Mouse (Mus musculus) cerebellum, adult 11-12 months (tissue): ENCODE measurements at regions not wholly inside any gene's neighbourhood (a gene's known extent, or its start where the extent isn't known, plus 50 kb on each side); places are given as distances from the start of the nearest gene placed in this dataset.
A peak's percentile ranks its signal among the peaks of the same experiment; 100 is the strongest.
"Not testable (repeated sequence)": the region's sequence is repeated elsewhere in the genome, so short reads cannot be mapped to it uniquely, and the experiment has no call there.

Experiments
- DNase-seq: peaks from one replicate; pipeline ENCODE4 v3.0.0; 2022

DNA sequence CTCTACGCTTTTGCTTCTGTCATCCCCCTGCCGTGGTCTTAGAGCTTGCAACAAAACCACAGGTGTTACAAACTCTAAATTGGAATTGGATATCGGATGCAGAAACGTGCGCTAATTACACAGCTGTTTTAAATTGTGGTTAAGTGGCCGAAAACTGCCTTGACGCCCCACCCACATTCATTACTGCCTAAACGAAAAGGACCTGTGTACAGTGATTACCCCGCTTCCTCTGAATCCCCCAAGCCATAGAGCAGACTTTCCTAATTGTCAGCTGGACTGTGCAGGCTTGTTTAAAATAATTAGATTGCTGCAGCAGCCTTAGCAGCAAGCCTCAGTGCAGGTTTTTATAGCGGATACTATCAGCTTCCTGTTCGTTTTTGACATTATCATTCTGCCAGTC lies 94.7 kb downstream of the Cxxc4 start:
- DNase-seq = no peak

DNA sequence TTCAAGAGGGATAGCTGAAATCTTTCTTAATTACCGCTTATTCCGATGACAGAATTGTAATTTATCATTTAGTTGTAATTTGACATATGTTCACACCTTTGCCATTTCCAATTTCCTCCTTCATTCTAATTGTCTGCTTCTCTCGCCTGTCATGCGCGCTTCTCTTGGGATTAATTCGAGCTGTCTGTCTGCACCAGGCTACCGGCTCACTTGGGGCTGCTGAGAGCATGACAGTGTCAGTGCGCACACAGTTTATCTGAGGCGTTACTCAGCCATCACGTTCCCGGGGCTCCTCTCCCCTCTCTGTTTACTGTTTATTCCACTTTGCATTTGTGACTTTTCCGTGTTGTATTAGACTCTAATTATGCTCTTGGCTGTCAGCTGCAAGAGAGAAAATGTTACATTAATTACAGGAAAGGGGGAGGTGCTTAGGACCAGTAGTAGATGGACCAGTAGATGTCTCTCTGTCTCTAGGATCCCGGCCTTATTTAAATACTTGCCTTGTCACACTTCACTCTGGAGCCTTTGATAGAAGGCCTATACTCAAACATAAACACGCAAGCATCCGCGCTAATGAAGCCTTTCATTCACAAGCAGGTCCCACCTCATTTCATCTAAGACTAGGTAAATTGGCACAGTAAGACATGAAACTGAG lies 95.3 kb downstream of the Cxxc4 start:
- no peak for DNase-seq

DNA sequence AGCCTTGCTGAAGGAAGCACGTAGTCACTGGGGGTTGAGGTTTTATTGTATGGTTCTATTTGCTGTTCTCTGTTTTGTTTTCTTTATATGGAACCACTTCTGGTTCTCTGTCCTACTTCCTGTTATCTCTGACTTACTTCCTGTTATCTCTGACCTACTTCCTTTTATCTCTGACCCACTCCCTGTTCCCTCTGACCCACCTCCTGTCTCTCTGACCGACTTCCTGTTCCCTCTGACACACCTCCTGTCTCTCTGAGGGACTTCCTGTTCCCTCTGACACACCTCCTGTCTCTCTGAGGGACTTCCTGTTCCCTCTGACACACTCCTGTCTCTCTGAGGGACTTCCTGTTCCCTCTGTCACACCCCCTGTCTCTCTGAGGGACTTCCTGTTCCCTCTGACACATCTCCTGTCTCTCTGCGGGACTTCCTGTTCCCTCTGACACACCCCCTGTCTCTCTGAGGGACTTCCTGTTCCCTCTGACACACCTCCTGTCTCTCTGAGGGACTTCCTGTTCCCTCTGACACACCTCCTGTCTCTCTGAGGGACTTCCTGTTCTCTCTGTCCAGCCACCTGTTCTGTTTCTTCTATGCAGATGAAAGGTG lies 102.9 kb downstream of the Cxxc4 start:
- not testable (repeated sequence) for DNase-seq

DNA sequence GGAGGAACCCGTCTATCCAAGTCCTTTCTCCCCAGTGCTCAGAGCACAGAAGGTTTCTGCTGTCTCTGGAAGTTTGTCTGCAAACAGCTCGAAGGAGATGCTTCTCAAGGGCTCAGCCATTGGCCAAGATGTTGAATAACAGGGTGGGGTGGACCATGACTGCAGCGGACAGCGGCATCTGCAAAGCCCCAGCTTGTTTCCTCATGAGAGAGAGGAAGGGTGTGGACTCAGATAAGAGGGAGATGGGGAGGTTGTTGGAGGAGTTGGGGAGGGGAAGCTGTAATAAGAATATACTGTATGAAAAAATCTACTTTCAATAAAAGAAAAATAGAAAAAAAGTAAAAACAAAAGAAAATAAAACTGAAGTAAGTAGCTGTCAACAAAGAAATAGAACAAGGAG lies 129.7 kb downstream of the Cxxc4 start:
- DNase-seq = no peak

DNA sequence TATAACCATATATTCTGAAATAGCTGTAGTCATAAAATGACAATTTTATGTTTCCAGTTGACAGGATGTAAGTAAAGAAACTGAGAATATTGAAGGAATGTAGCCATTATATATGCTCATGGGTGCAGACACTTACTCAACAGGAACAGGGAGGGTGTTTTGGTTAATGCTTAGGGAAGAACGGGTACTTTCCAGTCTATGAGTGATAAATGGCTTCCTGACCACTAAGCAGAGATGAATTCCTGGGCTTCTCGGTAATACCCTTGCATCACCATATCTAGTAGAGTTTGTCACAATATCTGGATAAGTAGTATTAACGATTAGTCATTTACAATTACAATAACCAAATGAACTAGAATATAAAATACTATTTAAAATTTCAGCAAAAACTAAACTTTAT lies 130.5 kb downstream of the Cxxc4 start:
- no peak for DNase-seq

DNA sequence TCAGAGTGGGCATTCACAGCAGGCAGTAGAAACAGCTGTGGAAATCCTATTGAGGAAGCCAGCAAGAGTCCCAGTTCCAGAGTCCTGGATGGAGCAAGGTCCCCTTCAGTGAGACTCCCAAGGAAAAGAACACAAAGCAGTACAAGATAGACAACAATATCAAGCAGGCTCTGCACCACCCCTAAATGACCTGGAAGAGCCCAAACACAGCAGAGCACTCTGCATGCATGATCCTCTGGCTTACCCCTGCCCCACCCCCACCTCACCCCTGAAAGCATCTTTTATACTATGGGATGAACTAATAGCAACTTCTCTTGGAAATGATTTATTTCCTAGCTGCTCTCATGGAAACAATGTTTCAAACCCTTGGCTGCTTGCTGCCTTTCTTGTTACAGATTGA lies 132.3 kb downstream of the Cxxc4 start:
- DNase-seq = no peak

DNA sequence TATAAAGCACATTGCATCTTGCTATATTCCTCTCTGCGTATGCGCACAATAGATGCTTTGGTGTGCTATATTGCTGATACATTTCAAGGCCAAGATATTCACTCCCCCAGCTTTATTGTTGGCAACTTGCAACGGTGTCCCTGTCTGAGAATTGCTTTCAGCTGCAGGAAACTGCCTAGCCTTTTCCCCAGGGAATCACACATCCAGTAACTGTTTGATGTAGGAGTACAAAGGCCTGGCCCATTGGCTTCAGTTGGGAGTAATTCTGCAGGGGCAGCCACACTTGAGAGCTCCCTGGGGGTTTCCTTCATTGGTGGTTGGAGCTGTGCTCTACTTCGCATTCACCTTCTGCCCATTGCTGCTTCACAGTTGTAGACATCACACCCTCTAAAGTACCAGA lies 132.8 kb downstream of the Cxxc4 start:
- DNase-seq = no peak

DNA sequence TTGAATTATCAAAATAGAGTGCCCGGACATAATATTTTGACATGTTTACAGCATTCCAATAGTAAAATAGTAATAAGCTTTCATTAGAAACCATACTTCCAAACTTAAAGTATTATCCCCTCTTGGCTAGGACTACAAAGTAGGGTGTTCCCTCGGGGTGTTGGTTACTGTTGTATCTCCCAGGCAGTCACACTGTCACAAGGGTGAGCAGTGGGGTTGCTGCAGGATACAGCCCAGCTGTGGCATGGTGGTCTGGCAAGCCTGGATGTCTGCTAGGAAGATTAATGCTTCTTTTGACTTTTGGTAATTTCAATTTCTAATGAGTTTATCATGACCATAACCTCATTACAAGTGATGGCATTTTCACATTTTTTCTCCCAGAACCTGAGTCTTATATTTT lies 143.3 kb downstream of the Cxxc4 start:
- DNase-seq = no peak

DNA sequence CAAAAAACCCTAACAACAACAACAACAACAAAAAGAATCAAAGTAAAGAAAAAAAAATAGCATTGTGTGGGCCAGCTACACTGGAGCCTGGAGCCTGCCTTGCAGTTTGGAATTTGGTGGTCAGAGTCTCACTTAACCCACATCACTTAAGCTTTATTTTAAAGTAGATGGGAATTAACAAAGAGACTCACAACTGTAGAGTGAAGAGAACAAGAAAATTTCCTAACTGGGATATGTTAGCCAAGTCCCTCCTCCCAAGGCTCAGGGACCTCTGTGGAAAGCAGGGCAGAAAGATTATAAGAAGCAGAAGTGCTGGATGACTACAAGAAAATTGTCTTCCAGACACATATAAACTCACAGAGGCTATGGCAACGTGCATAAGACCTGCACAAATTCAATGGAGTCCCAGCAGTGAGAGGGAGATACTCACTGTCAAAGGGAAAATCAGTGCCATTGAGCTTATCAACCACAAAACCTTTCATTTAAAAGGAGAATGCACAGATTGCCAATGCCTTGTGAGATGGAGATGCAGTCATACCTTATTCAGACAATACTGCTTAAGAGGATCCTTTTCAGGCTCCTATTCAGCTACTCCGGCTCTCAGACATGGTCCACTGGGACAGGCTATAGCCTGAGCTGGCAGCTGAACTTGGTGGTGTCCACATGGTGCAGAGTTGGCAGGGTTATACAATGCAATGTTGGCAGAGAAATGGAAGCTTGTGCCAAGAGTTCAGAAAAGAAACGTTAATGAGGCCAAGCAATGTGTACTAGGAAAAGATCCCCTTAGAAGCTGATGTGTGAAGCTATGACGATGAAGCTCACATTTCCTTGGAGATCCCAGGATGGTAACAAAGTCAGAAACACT lies 154.4 kb downstream of the Cxxc4 start:
- DNase-seq = peak; percentile 19

DNA sequence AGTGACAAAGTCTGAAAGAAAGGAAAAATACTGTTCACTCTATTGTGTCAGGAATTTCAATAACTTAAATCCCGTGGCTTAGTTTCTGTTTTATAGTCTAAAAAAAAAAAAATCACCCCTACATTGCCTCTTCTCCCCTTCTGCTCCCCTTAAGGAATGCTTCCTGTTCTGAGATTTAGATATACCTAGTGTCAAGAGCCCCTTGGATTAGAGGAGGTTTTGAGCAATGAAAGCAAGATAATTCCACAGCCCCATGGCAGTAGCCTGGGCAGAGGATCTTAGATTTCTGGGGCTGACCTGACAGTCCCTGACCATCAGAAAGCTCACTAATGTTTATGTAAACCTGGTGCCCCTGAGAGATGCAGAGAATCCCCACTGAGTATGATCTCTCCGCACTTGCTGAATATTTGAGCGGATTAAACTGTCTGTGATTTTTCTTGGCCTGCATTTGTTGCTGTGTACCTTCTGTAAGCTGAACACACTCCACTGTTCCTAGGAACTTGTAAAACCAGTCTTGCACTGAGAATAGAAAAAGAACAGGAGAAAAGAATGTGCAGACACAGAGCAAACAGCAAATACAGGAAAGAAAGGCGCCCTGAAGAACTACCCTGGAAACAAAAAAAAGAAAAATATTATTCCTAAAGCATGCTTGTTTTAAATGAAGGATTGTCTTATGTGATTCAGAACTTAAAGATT lies 164.3 kb downstream of the Cxxc4 start:
- DNase-seq = no peak

DNA sequence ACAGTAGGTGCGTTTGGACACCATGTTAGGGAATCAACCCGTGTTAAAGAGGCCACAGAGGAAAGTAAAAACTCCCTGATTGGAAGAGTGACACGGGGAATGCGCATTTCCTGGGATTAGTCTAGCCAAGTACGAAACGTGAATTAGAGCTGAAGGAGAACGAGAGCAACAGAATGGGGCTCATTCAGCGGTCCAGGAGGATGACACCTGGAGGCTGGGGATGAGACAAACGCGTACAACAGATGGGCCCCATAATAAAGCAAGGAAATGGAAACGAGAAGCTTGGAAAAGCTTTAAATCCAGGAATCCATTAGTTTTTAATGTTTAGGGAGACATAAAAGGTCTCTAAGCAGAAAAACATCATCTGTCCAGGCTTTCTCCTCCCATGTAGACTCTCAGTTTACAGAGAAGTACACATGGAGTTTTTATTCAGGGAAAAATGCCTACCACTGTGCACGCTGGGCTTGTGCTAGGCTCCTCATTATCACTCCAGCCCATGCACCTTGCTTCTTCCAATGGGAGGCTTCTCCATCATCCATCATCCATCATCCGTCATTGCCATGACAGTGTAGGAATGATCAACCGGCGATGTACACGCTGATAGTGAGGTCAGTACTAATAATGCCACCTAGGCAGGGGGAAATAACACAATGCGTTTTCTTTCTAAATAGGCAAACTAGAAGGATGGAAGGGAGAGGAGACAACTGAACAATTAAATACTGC lies 179.5 kb downstream of the Cxxc4 start:
- no peak for DNase-seq

DNA sequence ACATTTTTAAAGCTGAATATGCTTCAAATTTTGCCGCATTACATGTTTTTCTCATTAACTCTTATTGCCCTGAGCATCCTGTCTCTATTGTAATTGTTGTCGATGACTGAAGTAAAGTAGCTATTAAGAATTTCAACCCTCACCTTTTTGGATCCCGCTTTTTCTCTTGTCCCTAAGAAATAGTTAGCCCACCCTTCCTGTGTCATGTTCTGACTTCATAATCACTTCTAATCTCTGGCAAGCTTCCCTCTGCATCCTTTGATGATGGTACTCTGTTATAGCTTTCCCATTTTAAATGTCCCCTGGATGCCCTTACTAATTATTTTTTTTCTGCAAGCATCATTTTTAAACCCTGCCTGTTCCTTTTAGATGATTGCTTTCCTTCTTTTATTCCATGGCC lies 191.3 kb downstream of the Cxxc4 start:
- DNase-seq = no peak

DNA sequence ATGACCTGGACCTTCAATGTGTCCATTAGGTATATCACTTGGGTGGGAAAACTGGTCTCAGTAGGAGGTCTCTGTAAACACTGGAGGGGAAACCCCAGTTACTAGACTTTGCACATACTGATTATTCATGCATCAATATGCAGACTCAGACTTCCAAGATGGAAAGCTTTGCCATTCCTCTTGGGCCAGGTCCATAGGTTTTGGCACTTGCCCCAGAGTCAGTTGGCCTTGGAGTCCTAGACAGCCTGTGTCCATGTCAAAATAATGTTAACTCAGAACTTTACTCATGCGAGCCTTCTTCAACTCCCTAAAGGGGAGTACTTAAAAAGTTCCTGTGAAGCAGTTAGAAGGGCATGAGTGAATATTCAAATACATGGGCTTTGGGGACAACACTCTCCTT lies 230.3 kb downstream of the Cxxc4 start:
- DNase-seq = no peak

DNA sequence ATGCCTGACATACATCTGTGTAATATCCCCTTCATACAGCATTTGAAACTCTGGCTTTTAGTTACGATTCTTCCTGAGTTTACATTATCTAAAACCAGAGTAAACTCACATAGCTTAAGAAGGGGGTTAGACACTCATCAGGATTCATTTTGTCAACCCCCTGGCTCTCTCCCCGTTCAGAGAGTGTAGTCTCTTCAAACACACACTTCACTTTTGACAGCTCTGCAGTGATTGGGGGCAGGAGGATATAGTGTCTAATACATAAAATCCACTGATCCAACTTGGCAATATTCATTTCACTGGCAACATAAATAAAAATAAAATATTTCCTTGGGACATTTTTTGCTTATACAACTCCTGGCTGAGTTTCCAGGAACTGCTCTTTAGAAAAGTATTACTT lies 251.0 kb downstream of the Cxxc4 start:
- DNase-seq = no peak

DNA sequence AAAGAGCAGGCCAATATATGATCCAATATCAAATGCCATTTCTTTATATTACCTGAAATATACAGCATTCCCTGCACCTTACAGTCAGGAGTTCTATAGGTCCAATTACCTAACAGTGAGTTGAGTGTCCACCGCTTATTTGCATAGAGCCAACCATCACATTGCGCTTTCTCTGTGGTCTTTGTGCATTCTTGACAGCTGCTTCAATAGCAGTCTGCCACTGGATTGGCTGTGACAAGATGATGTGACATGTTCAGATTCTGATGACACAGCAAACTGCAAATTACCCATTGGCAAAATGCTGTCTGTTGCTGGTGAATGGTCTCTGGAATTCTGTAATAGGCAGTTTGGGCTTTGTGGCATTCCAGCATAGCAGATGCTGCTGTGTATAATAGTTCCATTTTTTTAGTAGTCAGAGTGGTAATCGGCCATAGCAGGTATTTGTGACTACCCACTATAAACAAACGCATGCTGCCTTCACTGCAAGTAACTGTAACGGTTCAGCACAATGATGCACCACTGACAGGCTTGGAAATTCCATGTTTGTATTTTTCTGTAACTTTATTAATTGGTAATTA lies 253.8 kb downstream of the Cxxc4 start:
- no peak for DNase-seq

DNA sequence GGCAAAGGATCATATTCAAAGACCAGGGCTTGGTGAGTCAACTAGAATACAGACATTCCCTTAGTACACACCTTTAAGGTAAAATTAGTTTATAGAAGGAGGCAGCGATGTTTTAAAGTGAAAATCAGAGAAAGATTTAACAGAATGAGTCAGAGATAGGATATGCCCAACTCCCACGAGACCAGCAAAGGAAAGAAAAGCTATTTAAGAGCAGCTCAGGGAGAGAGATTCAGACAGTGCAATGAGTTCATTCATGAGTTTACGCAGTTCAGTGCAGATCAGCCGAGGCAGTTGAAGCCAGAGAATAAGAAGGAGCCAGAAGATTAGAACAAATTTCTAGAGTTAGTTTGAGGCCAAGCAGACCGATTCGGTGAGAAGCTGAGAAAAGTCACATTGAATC lies 273.4 kb downstream of the Cxxc4 start:
- DNase-seq = no peak

DNA sequence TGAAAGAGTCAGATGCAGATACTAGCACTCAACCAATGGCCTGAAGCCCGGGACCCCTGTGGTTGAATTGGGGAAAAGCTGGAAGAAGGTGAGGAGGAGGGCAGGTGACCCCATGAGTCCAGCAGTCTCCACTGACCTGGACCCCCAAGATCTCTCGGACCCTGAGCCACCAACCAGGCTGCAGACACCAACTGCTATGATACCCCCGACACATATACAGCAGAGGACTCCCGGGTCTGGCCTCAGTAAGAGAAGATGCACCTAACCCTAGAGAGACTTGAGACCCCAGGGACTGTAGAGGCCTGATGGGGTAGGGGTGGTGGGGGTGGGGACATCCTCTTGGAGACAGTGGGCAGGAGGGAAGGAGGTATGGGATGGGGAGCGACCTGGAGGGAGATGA lies 289.5 kb downstream of the Cxxc4 start:
- DNase-seq = no peak

DNA sequence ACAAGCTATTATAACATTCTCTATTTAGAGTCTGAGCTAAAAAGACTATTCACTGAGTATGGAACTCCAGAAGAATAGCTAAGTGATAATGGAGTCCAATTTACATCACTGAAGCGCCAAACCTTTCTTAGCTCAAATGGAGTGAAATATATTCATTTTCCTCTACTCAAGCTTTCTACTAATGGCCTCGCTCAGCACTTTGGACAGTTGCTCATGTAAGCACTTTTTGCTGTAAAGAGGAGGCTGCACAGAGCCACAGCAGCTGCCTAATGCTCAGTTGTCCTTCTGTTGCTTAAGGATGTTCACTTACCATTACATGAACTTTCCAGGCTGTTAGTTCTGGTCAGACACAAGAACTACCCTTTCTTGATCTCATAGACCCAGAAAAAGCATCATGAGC lies 268.7 kb upstream of the Tacr3 start:
- DNase-seq = no peak

DNA sequence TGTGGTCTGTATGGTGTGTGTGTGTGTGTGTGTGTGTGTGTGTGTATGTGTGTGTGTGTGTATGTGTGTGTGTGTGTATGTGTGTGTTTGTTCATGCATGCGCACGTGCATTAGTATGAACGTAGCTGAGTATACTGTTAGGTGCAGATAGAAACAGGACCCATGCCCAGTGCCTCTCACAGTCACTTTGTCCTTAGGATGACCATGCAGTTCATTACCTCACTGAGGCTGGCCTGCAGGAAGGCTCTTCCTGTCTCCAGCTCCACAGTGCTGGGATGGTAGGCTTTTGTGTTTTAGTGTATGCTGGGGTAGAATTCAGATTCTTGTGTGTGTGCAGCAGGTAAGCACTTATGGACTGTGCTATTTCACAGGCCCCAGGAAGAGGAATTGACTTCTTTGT lies 250.0 kb upstream of the Tacr3 start:
- DNase-seq = no peak

DNA sequence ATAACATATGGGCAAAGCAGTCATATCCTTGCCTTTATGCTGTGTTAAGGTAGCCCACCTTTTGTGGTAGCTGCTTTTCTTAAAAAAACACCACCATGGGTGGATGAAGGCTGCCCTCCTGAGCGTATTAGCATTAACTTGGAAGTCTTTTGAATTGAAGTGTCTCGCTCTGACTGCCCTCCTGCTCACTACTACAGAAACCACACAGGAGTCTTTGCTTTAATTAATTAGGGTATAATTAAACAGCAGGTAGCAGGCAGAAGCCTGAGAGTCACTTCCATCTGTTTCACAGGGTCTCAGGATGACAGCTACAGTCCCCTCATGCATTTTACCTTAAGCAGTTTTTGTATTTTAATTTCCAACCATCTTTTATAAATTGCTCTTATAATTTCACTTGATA lies 240.2 kb upstream of the Tacr3 start:
- no peak for DNase-seq

DNA sequence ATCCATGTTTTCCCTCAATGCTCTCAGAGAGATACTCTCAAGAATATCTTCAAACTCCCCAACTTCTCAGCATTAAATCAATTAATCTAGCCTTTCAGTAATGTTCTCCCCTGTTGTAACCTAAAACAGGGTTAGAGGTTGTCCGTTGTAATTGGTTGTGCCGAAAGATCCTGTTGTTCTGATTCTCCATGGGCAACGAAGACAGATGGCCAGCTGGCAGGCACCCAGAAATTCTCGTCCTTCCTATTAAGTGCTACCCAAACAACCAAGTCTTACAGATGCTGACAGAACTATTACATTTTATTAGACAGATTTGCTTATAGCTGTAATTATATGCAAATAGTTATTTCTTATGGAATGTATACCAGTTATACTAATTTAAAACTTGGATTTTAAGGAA lies 225.9 kb upstream of the Tacr3 start:
- no peak for DNase-seq

DNA sequence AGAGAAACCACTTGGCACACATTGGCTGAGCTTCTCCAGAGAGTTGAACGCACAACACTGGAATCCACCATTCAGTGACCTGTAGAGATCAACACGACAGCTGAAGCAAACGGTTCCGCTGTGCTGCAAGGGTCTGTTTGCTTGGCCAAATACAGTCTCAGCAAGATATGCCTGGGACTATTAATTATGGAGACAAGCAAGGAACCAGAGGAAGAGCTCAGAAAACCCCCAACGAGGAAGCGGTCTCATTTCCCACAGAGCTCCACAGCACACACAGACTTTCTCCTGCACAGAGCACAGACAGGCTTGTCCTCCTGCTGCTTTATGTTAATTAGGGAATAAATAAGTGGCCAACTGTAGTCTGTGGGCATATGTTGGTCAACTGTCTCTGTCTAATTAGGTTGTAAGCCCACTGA lies 223.4 kb upstream of the Tacr3 start:
- DNase-seq = no peak

DNA sequence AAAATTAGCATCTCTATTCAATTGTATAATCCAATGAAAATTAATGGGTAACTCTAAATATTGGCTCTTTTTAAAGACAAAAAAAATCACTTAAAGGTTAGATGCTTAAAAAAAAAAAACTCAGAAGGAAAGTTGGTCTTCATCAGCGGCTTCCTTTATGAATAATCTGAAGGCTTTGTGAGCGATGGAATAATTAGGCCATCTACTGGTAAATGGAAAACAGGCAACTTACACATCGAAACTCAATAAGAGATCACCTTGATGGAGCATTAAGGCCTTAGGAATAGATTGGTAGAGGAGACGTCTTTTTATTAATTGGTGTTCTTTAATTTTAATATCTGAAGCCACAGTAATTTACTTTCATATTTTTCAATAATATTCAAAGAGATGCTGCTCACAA lies 218.6 kb upstream of the Tacr3 start:
- no peak for DNase-seq
